Mouse (Mus musculus): ENCODE measurements around the gene Rmi2.

Gene Rmi2

GRCm38 (mm10) chr16:10864833-10865591 lies 30.2 kb downstream of the Rmi2 start:
- no peak for DNase-seq (ENCODE audit: inconsistent age in 2 of 2, low spot score in 1 of 2)

- peak in 1 of 2 experiments; percentile 66 for DNase-seq (ENCODE audit: inconsistent age in 2 of 2, low spot score in 1 of 2)
Observed at GRCm38 (mm10) chr16:10865592-10865987, 30.7 kb downstream of the Rmi2 start.

GRCm38 (mm10) chr16:10866841-10867240 lies 32.0 kb downstream of the Rmi2 start:
- no peak for DNase-seq (ENCODE audit: inconsistent age in 2 of 2, low spot score in 1 of 2)

GRCm38 (mm10) chr16:10867501-10867900 lies 32.6 kb downstream of the Rmi2 start:
- no peak for DNase-seq (ENCODE audit: inconsistent age in 2 of 2, low spot score in 1 of 2)

DNA sequence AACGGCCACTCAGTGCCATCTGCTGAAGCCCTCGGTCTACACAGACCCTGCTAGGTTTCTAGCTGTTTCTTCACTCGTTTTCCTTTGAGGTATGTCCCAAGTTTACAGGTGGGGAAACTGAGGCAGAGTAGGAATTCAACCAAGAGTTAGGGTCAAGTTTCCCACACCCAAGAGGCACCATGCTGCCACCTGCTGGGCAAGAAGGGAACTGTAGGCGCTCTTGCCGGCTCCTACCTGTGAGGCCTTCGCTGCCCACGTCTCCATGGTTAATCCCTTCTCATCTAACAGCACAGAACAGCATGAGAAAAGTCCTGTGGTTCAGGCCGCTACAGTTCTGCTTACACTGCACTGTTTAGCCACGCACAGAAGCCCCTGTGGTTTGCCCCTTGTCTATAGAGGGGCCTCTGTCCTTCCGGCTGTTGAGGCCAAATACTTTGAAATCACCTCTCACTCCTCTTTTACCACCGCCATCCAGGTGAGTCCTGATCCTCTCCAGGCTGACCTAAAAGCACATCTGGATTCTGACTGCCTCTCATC lies 33.1 kb downstream of the Rmi2 start:
- peak; percentile 61 to 86 for DNase-seq (ENCODE audit: inconsistent age in 2 of 2, low spot score in 1 of 2)

DNA sequence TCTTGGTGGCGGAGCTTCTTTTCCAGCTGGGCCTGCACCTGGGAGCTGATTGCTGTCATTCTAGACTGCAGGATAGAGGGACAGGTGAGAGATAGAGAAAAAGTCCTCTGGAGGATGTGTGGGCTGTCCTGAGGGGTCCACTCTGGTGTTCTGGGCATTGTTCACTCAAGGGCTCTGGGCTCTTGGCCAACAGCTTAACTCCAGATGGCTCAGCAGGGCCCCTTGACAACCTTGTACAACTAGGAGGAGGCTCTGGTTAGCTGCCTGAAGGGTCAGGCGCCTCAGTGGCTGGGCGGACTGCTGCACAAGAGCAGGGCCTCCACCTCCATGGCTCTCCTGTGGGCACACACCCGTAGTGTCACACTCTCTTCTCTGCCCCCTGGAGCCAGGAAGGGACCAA lies 36.1 kb downstream of the Rmi2 start:
- no peak for DNase-seq (ENCODE audit: inconsistent age in 2 of 2, low spot score in 1 of 2)

DNA sequence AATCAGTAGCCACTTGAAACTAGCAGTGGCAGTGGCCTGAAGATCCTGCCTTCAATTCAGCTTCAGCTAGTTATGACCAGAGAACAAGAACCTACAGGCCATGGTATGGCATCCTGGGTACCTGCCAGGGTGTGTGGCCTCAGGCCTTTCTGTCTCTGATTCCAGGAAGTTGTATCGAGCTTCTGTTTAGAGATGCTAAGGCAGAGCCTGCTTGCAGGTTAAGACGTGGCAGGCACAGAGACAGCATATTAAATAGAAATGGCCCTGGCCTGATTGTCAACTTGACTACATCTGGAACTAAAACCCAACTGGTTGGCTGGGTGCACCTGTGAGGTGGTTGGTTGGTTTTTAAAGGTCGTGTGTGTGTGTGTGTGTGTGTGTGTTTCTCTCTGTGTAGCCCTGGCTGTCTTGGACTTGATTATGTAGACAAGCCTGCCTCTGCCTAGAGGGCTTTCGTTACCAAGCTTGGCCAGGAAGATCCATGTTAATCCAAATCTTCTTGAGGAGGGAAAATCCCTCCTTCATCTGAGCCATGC lies 38.0 kb downstream of the Rmi2 start:
- no peak for DNase-seq (ENCODE audit: inconsistent age in 2 of 2, low spot score in 1 of 2)

- peak; percentile 76 to 94 for DNase-seq (ENCODE audit: inconsistent age in 2 of 2, low spot score in 1 of 2)
Observed at GRCm38 (mm10) chr16:10873654-10874053, 38.8 kb downstream of the Rmi2 start.

DNA sequence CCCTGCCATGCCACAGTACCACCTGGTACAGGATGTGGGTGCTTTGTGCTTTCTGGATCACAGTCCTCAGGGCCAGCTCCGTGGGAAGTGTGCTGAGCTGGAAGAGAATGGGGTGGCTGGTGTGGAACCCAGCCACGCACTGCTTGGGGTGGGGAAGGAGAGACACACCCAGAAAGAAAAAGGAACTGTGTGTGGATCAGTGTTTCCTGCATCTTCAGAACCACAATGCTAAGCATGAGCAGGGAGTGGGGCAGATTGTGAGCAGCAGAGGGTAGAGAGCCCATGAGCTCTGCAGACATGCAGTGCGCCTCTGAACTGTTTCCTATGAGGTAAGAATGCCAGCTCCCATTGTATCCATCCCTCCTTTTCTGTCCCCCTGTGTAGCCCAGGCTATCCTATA lies 43.4 kb downstream of the Rmi2 start:
- DNase-seq (ENCODE audit: inconsistent age in 2 of 2, low spot score in 1 of 2), result no peak

DNA sequence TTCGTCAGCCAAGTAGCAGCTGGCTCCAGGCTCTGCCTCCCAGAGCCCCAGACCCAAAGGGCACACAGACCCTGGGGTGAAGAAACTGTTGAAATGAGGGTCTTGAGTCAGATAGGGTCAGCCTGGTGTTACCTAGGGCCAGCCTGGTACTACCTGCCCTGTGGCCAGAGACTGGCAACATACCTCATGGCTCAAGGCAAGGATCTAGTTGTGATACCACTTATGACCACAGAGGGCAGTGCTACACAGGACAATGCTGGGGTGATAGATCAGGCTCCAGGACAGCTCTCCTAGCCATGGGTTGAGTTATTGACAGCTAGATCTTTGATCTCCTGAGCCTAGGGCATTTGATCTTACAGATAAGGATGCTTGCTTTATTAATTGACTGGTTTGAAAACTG lies 44.6 kb downstream of the Rmi2 start:
- peak; percentile 65 to 93 for DNase-seq (ENCODE audit: inconsistent age in 2 of 2, low spot score in 1 of 2)

DNA sequence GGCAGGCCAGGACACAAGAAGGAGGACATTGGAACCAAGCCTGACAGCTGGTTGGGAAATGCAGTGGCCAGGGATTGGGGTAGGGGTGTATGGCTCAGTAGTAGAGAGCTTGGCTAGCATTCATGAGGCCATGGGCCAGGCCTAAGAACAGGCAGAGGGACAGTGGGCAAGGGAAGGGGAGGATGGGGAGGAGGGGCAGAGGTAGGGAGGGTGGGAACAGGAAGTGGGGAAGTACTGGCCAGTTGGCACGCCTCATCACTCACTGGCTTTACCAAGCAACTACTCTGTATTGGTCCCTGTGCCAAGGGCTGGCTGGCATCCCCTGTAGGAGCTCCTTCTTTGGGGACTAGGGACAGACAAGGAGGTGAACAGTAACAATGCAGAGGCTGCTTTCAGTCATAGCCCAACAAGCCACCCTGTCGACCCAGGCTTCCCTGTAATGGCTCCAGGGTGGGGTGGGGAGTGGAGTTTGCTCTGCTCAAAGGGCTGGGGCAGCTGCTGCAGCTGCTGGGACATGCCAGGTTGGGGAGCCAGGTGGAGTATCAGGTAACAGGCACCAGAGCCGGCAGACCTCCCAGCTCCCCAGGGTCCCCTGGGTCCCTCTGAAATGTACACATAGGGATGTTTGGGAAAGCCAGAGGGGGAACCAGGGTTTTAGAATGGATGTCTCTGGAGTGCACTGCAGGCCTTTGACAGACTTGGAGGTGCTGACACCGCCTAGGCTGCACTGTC lies 46.5 kb downstream of the Rmi2 start:
- DNase-seq (ENCODE audit: inconsistent age in 2 of 2, low spot score in 1 of 2), result no peak

GRCm38 (mm10) chr16:10887436-10887835 lies 52.6 kb downstream of the Rmi2 start:
- no peak for DNase-seq (ENCODE audit: inconsistent age in 2 of 2, low spot score in 1 of 2)

DNA sequence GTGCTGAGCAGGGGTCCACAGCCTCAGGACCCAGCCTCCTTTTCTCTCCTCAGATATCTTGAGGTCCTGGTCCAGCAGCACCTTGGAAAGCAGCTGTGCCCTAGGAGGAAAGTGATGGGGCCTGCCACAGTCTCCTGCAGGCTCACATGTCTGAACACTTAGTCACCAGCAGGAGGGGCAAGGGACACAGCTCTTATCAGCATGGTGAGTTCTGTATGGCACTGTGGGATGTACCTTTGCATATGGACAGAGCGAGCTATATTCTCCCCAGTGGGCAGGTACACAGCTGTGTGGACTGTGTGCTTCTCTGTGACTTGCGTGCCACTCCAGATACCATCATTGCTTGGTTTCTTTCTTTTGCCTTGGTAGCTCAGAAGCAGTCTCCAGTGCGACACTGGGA lies 55.5 kb downstream of the Rmi2 start:
- DNase-seq (ENCODE audit: inconsistent age in 2 of 2, low spot score in 1 of 2), result peak in 1 of 2 experiments; percentile 44

DNA sequence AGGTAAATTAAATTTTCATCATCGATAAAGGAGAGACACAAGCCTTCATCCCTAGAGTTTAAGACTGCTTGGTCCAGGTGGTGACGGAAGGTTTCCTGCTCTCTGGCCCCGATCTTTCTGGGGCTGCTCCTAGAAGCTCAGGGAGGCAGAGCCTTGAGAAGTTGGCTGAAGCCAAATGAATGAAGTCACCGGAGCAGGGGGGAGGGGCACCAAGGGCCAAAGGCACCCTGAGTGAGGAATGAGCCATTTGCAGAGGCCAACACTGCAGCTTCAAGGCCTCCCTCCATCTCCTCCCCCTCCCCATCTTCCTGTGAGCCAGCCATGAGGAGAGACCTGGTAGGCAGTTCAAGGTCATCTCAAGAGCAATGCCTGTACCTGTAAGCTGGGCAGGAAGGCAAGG lies 58.3 kb downstream of the Rmi2 start:
- peak; percentile 83 to 90 for DNase-seq (ENCODE audit: inconsistent age in 2 of 2, low spot score in 1 of 2)

DNA sequence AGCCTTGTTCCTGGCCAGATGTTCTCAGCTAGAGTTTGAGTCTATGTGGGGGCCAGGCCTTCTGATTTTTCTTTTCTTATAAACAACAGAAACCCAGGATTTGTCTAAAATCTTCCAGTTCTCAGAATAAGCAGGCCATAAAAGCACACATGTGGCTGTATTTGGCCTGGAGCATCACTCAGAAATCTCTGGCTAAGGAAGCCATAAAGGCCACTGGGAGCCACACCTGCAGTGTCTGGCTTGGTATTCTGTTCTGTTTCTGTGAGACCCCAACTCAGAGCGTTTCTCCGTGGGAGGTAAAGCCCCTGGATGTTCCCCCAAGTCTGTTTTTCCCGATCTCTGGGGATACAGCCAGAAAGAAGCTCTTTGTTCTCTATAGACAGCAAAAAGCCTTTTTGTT lies 61.0 kb downstream of the Rmi2 start:
- no peak for DNase-seq (ENCODE audit: inconsistent age in 2 of 2, low spot score in 1 of 2)

- no peak for DNase-seq (ENCODE audit: inconsistent age in 2 of 2, low spot score in 1 of 2)
Observed at GRCm38 (mm10) chr16:10897372-10897771, 62.5 kb downstream of the Rmi2 start.

GRCm38 (mm10) chr16:10900736-10901135 lies 65.9 kb downstream of the Rmi2 start:
- no peak for DNase-seq (ENCODE audit: inconsistent age in 2 of 2, low spot score in 1 of 2)

DNA sequence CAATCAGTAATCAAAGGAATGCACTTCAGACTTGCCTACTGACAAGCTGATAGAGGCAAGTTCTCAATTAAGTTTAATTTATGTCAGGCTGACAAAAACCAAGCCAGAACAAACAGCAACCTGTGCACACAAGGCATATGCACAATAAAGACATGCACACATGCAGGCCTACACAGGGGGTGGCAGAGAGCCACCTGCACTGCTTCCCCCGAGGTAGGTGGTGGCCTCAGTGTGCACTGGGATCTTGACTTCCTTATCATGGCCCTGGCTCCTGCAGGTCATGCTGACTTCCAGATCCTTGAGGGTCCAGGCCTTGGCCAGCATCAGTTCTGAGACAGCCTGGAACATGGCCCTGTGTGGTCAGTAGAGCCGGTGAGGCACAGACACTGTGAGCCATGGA lies 67.1 kb downstream of the Rmi2 start:
- DNase-seq (ENCODE audit: inconsistent age in 2 of 2, low spot score in 1 of 2), result peak in 1 of 2 experiments; percentile 41

DNA sequence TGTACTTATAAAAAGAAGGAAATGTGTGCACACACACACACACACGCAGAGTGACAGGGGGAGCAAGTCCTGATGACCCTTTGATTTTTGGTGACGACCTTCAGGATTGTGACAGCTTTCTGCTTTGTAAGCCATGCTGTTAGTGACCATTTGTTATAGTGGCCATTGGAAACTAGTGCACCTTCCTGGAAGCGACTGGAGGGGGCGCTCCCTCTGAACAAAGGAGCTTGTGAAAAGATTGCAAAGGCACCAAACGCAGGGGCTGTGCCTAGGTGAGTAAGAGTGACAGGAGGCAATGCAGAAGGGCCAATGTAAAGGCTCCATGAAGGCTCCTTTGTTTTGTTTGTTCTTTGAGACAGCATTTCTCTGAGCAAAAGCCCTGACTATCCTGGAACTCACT lies 68.0 kb downstream of the Rmi2 start:
- no peak for DNase-seq (ENCODE audit: inconsistent age in 2 of 2, low spot score in 1 of 2)

GRCm38 (mm10) chr16:10905661-10906113 lies 70.8 kb downstream of the Rmi2 start:
- DNase-seq (ENCODE audit: inconsistent age in 2 of 2, low spot score in 1 of 2), result no peak

- DNase-seq (ENCODE audit: inconsistent age in 2 of 2, low spot score in 1 of 2), result peak; percentile 65 to 75
Observed at GRCm38 (mm10) chr16:10910541-10910940, 75.7 kb downstream of the Rmi2 start.

DNA sequence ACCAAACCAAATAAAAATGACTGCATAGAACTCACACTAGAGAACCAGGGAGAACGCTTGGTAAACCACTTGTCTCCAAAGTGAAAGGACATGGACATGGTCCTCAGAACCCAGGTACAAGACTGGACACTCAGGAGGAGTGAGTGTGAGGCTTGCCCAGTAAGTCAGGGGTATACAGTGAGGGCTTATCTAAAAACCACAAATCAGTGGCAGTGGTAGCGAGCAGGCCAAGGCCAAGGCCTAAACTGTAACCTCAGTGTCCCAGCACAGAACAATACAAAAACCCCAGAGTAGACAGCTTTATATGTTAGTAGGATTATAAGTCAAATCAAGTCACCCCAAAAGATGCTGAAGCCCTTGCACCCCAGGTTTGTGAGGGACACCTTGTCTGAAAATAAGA lies 76.2 kb downstream of the Rmi2 start:
- peak; percentile 53 to 71 for DNase-seq (ENCODE audit: inconsistent age in 2 of 2, low spot score in 1 of 2)

Measured in adrenal gland, adult (tissue).